Mouse (Mus musculus) hematopoietic stem cell, adult 5-6 weeks (primary cell): ENCODE results near the gene Ranbp2. TPM values are rescaled to one million over a fixed set of nuclear protein-coding genes. Genes with fewer than 3 reads are reported as not detected.

Experiments used
- ATAC-seq, 2 experiments: fragments of 125-278 bp in 1 of 2; replicated peaks in 1 of 2; 2 replicates each; pipeline ENCODE4 v1.8.0; 2016 to 2017; ENCODE audit warnings: inconsistent platforms in 2 of 2, mild to moderate bottlenecking in 2 of 2, moderate number of reproducible peaks in 2 of 2, low read depth in 1 of 2, moderate TSS enrichment in 1 of 2; ENCODE audit not compliant: low FRiP score in 2 of 2, poor library complexity in 2 of 2, severe bottlenecking in 2 of 2, insufficient read depth in 1 of 2, low TSS enrichment in 1 of 2
- total RNA-seq: library from RNA; stranded (forward); fragments of 172-1452, 232-1000 nt; gene quantifications from 2 replicates; pipeline ENCODE4 v1.2.3, GENCODE M21; 2017

The Ranbp2 gene
- total RNA-seq, result 235 and 238 TPM in 2 replicates

DNA sequence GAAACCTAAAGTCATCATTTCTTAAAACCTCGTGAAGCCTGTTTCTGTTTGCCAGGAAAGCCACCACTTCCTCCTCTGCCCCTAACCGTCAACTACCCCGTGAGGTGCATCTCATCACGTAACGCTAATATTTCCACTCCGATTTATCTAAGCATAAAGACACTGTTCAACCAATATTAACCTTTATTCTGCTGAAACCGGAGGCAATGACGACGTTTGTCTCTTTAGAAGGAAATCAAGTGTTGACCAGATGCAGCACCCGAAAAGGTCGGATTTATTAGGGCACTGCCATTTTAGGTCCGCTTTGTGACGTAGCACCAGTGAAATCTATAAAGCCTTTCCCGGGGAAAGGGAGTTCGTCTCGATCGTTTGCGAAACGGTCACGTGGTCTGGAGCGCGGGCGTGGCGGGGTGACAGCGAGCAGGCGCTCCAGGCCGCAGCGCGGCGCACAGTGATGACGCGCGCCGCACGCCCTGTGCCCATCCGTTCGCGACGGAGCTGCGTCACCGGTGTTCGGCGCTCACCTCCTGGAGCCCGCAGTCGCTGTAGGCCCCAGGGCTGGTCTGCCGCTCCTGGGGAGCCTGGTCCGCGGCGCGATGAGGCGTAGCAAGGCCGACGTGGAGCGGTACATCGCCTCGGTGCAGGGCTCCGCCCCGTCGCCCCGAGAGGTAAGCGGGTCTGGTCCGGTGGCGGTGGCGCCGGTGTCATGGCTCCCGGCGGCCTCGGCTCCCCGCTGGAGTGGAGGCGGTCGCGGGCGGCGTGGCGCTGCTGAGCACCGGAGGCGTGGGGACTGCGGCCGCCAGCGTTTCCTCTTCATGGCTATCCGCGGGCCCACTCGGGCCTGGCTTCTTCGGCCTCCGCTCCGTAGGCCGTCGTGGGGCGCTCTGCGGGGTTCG lies at the start of gene Ranbp2:
Gene Ranbp2 (plus strand): TSS at position 537 of the 896 bp plus-strand sequence.
- peak; percentile 86 to 89 for ATAC-seq

GRCm38 (mm10) chr10:58398941-58399340 lies 47.8 kb upstream of the Ranbp2 start:
- no peak for ATAC-seq

- no peak for ATAC-seq
Observed at GRCm38 (mm10) chr10:58401838-58402237, 44.9 kb upstream of the Ranbp2 start.

GRCm38 (mm10) chr10:58404639-58405038 lies 42.1 kb upstream of the Ranbp2 start:
- no peak for ATAC-seq

GRCm38 (mm10) chr10:58405285-58405948 lies 41.3 kb upstream of the Ranbp2 start:
- peak in 1 of 2 experiments; percentile 19; a peak in 2 of 4 replicates for ATAC-seq

- peak; percentile 29 to 70 for ATAC-seq
Observed at GRCm38 (mm10) chr10:58405949-58406305, 40.8 kb upstream of the Ranbp2 start.

DNA sequence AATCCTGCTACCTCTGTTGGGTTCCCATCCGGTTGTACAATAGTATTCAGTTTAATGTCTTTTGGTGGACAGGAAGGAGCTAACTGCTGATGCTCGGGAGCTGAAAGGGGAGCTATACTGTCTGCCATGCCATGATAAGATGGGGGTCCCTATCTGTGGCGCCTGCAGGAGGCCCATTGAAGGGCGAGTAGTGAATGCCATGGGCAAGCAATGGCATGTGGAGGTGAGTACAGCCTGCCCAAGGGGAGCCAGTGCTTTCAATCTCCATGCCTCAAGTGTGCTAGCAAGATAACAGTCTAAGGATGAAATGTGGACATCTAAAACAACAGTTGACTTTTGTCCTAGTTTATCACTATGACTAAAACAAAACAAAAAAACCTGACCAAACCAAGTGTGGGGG lies 34.4 kb upstream of the Ranbp2 start:
- ATAC-seq, result peak in 1 of 2 experiments; percentile 60; a peak in 1 of 4 replicates

GRCm38 (mm10) chr10:58412852-58413251 lies 33.9 kb upstream of the Ranbp2 start:
- no peak for ATAC-seq

GRCm38 (mm10) chr10:58416702-58417101 lies 30.0 kb upstream of the Ranbp2 start:
- ATAC-seq, result peak; percentile 56 to 68; a peak in 3 of 4 replicates

GRCm38 (mm10) chr10:58418290-58418971 lies 28.3 kb upstream of the Ranbp2 start:
- ATAC-seq, result no peak

DNA sequence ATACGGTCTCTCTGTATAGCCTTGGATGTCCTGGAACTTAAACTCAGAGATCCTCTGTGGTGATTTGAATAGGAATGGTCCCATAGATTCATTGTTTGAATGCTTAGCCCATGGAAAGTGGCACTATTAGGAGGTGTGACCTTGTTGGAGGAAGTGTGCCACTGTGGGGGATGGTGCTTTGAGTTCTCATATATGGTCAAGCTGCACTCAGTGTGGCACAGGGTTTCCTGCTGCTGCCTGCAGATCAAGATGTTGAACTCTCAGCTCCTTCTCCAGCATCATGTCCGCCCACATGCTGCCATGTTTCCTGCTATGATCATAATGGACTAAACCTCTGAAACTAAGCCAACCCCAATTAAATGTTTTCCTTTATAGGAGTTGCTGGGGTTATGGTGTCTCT lies 18.8 kb upstream of the Ranbp2 start:
- no peak for ATAC-seq

- ATAC-seq, result peak; percentile 5 to 18; a peak in 3 of 4 replicates
Observed at GRCm38 (mm10) chr10:58445850-58446249, 870 bp upstream of the Ranbp2 start.

DNA sequence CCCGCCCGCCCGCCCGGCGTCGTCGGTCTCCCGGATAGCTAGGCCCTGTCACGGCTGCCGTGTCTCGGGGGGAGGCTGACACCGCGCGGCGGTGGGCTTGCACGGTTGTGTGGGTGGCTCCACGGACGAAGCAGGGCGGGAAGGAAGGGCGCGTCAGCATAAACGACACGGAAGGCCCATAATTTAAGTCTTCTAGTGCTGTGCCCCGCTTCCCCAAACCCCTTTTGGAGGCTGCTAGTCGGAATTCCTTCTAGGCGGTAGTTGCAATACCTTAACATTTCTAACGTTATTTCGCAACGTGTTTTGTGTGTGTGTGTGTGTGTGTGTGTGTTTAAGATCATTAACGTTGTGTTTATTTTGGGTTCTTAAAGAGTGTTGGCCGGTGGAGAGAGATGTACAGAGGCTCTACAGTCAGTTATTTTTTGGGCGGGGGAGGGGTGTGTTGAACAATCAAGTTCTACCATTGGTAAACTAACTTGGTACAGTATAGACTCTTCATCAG lies 611 bp downstream of the Ranbp2 start:
- peak; percentile 37 to 53; a peak in 3 of 4 replicates for ATAC-seq

- no peak for ATAC-seq
Observed at GRCm38 (mm10) chr10:58451575-58451974, 4.9 kb downstream of the Ranbp2 start.

GRCm38 (mm10) chr10:58452185-58452584 lies 5.5 kb downstream of the Ranbp2 start:
- peak in 1 of 2 experiments; percentile 42; a peak in 1 of 4 replicates for ATAC-seq

- ATAC-seq, result no peak
Observed at GRCm38 (mm10) chr10:58459896-58460295, 13.2 kb downstream of the Ranbp2 start.

GRCm38 (mm10) chr10:58477086-58477755 lies 30.5 kb downstream of the Ranbp2 start:
- no peak for ATAC-seq
